Mouse (Mus musculus) erythroblast, embryonic 14.5 days (primary cell): ENCODE results near the gene Cyp2c23.

Source experiments
- GATA1 ChIP-seq: IDR thresholded peaks from 2 replicates; pipeline ENCODE4 v1.6.1; 2012; ENCODE audit warnings: low read length, inconsistent platforms, mixed read lengths
- TAL1 ChIP-seq: IDR thresholded peaks from 3 replicates; pipeline ENCODE4 v1.6.1; 2012; ENCODE audit warnings: low read length, inconsistent platforms, mixed read lengths

DNA sequence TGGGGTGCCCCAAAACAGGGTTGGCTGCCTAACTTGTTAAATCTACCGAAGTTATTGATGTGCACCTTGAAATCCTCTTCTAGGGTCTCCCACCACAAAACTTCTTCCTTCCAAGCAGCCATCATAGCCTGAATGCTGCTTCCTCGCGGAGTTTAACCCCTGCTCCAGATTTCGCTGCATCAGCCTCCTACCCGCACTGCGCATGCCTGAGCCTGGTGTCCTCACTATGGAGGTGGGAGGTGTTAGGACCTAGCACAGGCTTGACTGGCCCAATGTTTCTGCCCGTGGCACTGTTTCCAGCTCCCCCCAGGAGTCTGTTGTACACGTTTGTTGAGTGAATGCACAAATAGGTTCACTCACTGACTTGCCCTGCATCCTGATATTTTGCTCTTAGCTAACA is 38.6 kb downstream of the Cyp2c23 start:
- TF ChIP-seq GATA1, result no peak
- TF ChIP-seq TAL1, result no peak
